Mouse (Mus musculus) cortical plate, adult 2 months (tissue): Measurements from ENCODE around the gene Sod3.

Experiments used
- CTCF ChIP-seq: fragments of 200-500 bp; IDR thresholded peaks from 2 replicates; pipeline ENCODE4 v1.5.1; 2011; ENCODE audit warnings: mild to moderate bottlenecking, control low read depth, low read length; ENCODE audit not compliant: insufficient read depth; ENCODE audit errors: extremely low read depth
- POLR2A ChIP-seq: fragments of 200-500 bp; IDR thresholded peaks from 2 replicates; pipeline ENCODE4 v1.6.1; 2011; ENCODE audit warnings: mild to moderate bottlenecking, low read length, control low read depth; ENCODE audit not compliant: insufficient read depth; ENCODE audit errors: extremely low read depth

- TF ChIP-seq POLR2A (no peak), CTCF (no peak)
Measured at GRCm38 (mm10) chr5:52388092-52388749, 24.6 kb downstream of the Sod3 start.
